Mouse (Mus musculus) stomach, postnatal 0 days (tissue): Measurements from ENCODE around the gene Cdkl4. TPM values are rescaled to one million over a fixed set of nuclear protein-coding genes. Genes with fewer than 3 reads are reported as not detected.

Experiments used
- ATAC-seq: fragments of 200-750 bp; cut with Nextera tagmentation; 2 replicates; pipeline ENCODE4 v1.8.0; 2017; ENCODE audit not compliant: low FRiP score, low TSS enrichment
- DNase-seq: peaks from one replicate; pipeline ENCODE4 v3.0.0-alpha.2; 2016; ENCODE audit warnings: low spot score
- H3K27ac ChIP-seq: fragments of 300-500 bp; sonication (generic); replicated peaks from 2 replicates; pipeline ENCODE4 v1.5.1; 2014; ENCODE audit warnings: mild to moderate bottlenecking, control low read depth
- H3K27me3 ChIP-seq: fragments of 300-500 bp; sonication (generic); 2 replicates; pipeline ENCODE4 v1.6.1; 2014; ENCODE audit warnings: low read length; ENCODE audit not compliant: control insufficient read depth, insufficient read depth
- H3K36me3 ChIP-seq: fragments of 300-500 bp; sonication (generic); 2 replicates; pipeline ENCODE4 v1.6.1; 2014; ENCODE audit warnings: low read length, mixed read lengths; ENCODE audit not compliant: control insufficient read depth, insufficient read depth
- H3K4me1 ChIP-seq: fragments of 300-500 bp; sonication (generic); replicated peaks from 2 replicates; pipeline ENCODE4 v1.6.1; 2014; ENCODE audit warnings: antibody characterized with exemption; ENCODE audit not compliant: control insufficient read depth, insufficient read depth
- H3K4me2 ChIP-seq: fragments of 300-500 bp; sonication (generic); replicated peaks from 2 replicates; pipeline ENCODE4 v1.6.1; 2014; ENCODE audit warnings: low read depth, mild to moderate bottlenecking, control low read depth, moderate library complexity
- H3K4me3 ChIP-seq: fragments of 300-500 bp; sonication (generic); 2 replicates; pipeline ENCODE4 v1.5.1; 2014; ENCODE audit warnings: low read depth, low read length, control low read depth
- H3K9ac ChIP-seq: fragments of 300-500 bp; sonication (generic); 2 replicates; pipeline ENCODE4 v1.6.1; 2014; ENCODE audit warnings: mild to moderate bottlenecking, low read length, control low read depth, mixed read lengths
- H3K9me3 ChIP-seq: fragments of 300-500 bp; sonication (generic); 2 replicates; pipeline ENCODE4 v1.6.1; 2016; ENCODE audit warnings: low read length; ENCODE audit not compliant: control insufficient read depth
- CTCF ChIP-seq: IDR thresholded peaks from 2 replicates; pipeline ENCODE4 v1.5.1; 2016; ENCODE audit warnings: antibody characterized with exemption, low read depth, mild to moderate bottlenecking, moderate library complexity
- EP300 ChIP-seq: optimal IDR thresholded peaks from 2 replicates; pipeline ENCODE3; 2016; ENCODE audit warnings: antibody characterized with exemption
- WGBS: fragments of 180-500 bp; shearing (Covaris S2); extraction: QIAGEN DNeasy Blood & Tissue Kit; methylation state at CpG from one replicate; pipeline ENCODE4 v1.1.7; 2014; 5-methylcytosine and 5-hydroxymethylcytosine counted together
- polyA plus RNA-seq: library from polyadenylated mRNA; unstranded; fragments of >200 nt; fragmentation: Nextera tagmentation; extraction: Ambion mirVana; gene quantifications from 2 replicates; pipeline ENCODE4 v1.2.1, GENCODE M21; 2015

The Cdkl4 gene
- polyA plus RNA-seq, 1 experiment from 2014 or later = 0.08 TPM

- Histone ChIP-seq H3K4me2 (no peak overlapping the region), H3K4me3 (no peak overlapping the region), H3K4me1 (no peaks in the 10 kb centered on the region), H3K9ac (no peak overlapping the region), H3K36me3 (no peaks in the 10 kb centered on the region), H3K27ac (no peak overlapping the region), H3K9me3 (no peaks in the 10 kb centered on the region), H3K27me3 (no peaks in the 10 kb centered on the region)
- ATAC-seq = no peak
- WGBS = 54% methylated on average over 3 of the region's 3 CpGs
- TF ChIP-seq EP300 (no peak), CTCF (no peak)
- DNase-seq = no peak
Observed at GRCm38 (mm10) chr17:80510459-80510855, 67.2 kb downstream of the Cdkl4 start.

DNA sequence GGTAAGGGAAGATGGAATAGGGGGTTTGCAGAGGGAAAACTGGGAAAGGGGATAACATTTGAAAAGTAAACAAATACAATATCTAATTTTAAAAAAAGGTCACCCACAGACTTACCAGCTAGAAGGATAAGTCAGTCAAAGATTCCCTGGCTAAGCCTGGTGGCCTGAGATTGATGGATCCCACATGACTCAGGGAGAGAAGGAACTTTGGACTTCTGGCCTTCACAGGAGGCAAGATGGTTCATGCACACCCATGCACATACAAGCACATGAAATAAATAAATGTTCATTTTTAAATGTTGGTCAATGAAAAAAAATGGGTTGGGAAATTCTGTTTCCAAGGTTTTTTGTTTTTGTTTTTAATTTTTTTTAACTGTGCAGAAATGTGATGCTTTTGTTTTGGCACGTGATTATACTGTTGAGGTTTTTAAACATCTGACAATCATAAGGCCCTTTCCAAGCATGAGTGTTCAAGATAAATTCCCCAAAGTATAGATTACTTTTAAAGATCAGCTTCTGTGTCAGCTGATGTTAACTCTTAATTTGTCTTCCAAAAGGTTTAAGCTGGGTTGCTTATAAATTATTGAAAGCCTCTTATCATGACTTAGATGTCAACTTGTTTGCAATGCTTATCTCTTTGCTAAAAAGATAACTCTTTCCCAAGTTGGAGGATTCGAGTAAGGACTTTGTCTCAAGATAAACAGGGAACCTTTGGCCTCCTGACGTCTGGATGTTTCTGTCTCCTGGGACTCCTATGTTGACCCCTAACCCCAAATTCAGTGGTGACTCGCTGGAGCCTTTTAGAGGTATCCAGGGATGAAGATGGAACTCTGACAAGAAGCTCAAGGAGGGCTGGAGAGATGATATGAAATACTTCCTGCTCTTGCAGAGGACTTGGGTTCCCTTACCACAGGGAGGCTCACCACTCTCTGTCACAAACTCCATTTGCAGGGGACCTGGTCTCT lies 67.8 kb downstream of the Cdkl4 start:
- DNase-seq = no peak
- Histone ChIP-seq H3K9ac (no peak overlapping the region), H3K9me3 (no peaks in the 10 kb centered on the region), H3K4me1 (no peaks in the 10 kb centered on the region), H3K4me2 (no peak overlapping the region), H3K27me3 (no peaks in the 10 kb centered on the region), H3K36me3 (no peaks in the 10 kb centered on the region), H3K27ac (no peak overlapping the region), H3K4me3 (no peak overlapping the region)
- 13% methylated on average over 4 of the region's 4 CpGs for WGBS
- no peak for ATAC-seq
- TF ChIP-seq EP300 (no peak), CTCF (no peak)

- H3K4me1 ChIP-seq = no peaks in the 10 kb centered on the region
- H3K9me3 ChIP-seq = no peaks in the 10 kb centered on the region
- TF ChIP-seq EP300 (no peak), CTCF (no peak)
- no peak overlapping the region for H3K4me3 ChIP-seq
- no peak for ATAC-seq
- DNase-seq = no peak
- WGBS = 79% methylated on average over 6 of the region's 6 CpGs
- H3K4me2 ChIP-seq = no peak overlapping the region
- H3K36me3 ChIP-seq = no peaks in the 10 kb centered on the region
- H3K27me3 ChIP-seq = no peaks in the 10 kb centered on the region
- no peak overlapping the region for H3K27ac ChIP-seq
- H3K9ac ChIP-seq = no peak overlapping the region
Observed at GRCm38 (mm10) chr17:80505766-80506165, 71.8 kb downstream of the Cdkl4 start.

DNA sequence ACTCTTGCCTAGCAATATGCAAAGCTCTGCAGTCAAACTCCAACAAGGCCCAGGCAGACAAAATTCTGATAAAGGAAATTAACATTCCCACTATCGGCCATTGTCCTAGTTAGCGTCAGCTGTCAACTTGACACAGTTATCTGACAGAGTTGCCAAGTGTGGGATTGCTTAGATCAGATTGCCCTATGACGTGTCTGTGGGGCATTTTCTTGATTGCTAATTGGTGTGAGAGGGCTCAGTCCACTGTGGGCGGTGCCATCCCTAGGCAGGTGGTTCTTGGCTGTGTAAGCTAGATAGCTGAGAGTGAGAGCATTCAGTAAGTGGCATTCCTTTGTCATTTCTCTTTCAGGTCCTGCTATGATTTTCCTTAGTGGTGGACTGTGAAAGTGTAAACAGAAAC lies 72.3 kb downstream of the Cdkl4 start:
- no peaks in the 10 kb centered on the region for H3K9me3 ChIP-seq

GRCm38 (mm10) chr17:80501805-80502172 lies 75.8 kb downstream of the Cdkl4 start:
- Histone ChIP-seq H3K4me2 (no peak overlapping the region), H3K4me1 (no peaks in the 10 kb centered on the region), H3K9me3 (no peaks in the 10 kb centered on the region), H3K9ac (no peak overlapping the region), H3K36me3 (no peaks in the 10 kb centered on the region), H3K4me3 (no peak overlapping the region), H3K27ac (no peak overlapping the region), H3K27me3 (no peaks in the 10 kb centered on the region)
- TF ChIP-seq CTCF (no peak), EP300 (no peak)
- DNase-seq (no peak), ATAC-seq (no peak)
- 67% methylated on average over 2 of the region's 2 CpGs for WGBS

More for the DNA sequence above, 72.3 kb downstream of the Cdkl4 start:
- Histone ChIP-seq H3K4me3 (no peak overlapping the region), H3K36me3 (no peaks in the 10 kb centered on the region), H3K9ac (no peak overlapping the region), H3K27ac (no peak overlapping the region), H3K4me1 (no peaks in the 10 kb centered on the region), H3K27me3 (no peaks in the 10 kb centered on the region), H3K4me2 (no peak overlapping the region)
- WGBS = 85% methylated on average over 4 of the region's 4 CpGs
- no peak for ATAC-seq
- no peak for DNase-seq
- no peak for TF ChIP-seq EP300
- no peak for TF ChIP-seq CTCF
